Mouse (Mus musculus) monocyte, adult 2 months (primary cell): ENCODE results near the gene Nrxn3.

Source experiments
- DNase-seq, 2 experiments: peaks; one replicate each; pipeline ENCODE4 v3.0.0; 2022; ENCODE audit warnings: low spot score in 2 of 2, low read depth in 1 of 2

Nrxn3 gene

GRCm38 (mm10) chr12:89810146-89810545 is 1087.5 kb downstream of the Nrxn3 start:
- DNase-seq, result no peak

- no peak for DNase-seq
Observed at GRCm38 (mm10) chr12:89811815-89812549, 1089.3 kb downstream of the Nrxn3 start.

GRCm38 (mm10) chr12:89812550-89813207 is 1090.0 kb downstream of the Nrxn3 start:
- no peak for DNase-seq

- DNase-seq, result no peak
Observed at GRCm38 (mm10) chr12:89813294-89813693, 1090.6 kb downstream of the Nrxn3 start.

- no peak for DNase-seq
Observed at GRCm38 (mm10) chr12:89813718-89814117, 1091.0 kb downstream of the Nrxn3 start.

- no peak for DNase-seq
Observed at GRCm38 (mm10) chr12:89814536-89814935, 1091.9 kb downstream of the Nrxn3 start.

GRCm38 (mm10) chr12:89817072-89817773 is 1094.5 kb downstream of the Nrxn3 start:
- DNase-seq, result no peak

- DNase-seq, result no peak
Observed at GRCm38 (mm10) chr12:89818200-89818599, 1095.5 kb downstream of the Nrxn3 start.

GRCm38 (mm10) chr12:89822141-89822540 is 1099.5 kb downstream of the Nrxn3 start:
- no peak for DNase-seq

- DNase-seq, result no peak
Observed at GRCm38 (mm10) chr12:89829927-89830326, 1107.3 kb downstream of the Nrxn3 start.

- no peak for DNase-seq
Observed at GRCm38 (mm10) chr12:89830350-89830749, 1107.7 kb downstream of the Nrxn3 start.

GRCm38 (mm10) chr12:89831300-89831699 is 1108.6 kb downstream of the Nrxn3 start:
- no peak for DNase-seq

GRCm38 (mm10) chr12:89836271-89836670 is 1113.6 kb downstream of the Nrxn3 start:
- DNase-seq, result no peak

GRCm38 (mm10) chr12:89842861-89843260 is 1120.2 kb downstream of the Nrxn3 start:
- no peak for DNase-seq

GRCm38 (mm10) chr12:89848116-89848515 is 1125.4 kb downstream of the Nrxn3 start:
- no peak for DNase-seq

- no peak for DNase-seq
Observed at GRCm38 (mm10) chr12:89854355-89854754, 1131.7 kb downstream of the Nrxn3 start.

- no peak for DNase-seq
Observed at GRCm38 (mm10) chr12:89867124-89867523, 1144.4 kb downstream of the Nrxn3 start.

- no peak for DNase-seq
Observed at GRCm38 (mm10) chr12:89882617-89883370, 1160.1 kb downstream of the Nrxn3 start.

- no peak for DNase-seq
Observed at GRCm38 (mm10) chr12:89884576-89884975, 1161.9 kb downstream of the Nrxn3 start.

- no peak for DNase-seq
Observed at GRCm38 (mm10) chr12:89888647-89889046, 1166.0 kb downstream of the Nrxn3 start.

- no peak for DNase-seq
Observed at GRCm38 (mm10) chr12:89896901-89897300, 1174.2 kb downstream of the Nrxn3 start.
